Mouse (Mus musculus) kidney, postnatal 4 days (tissue): ENCODE data around the gene Atad5.
"Not testable (repeated sequence)": the region's sequence is repeated elsewhere in the genome, so short reads cannot be mapped to it uniquely, and the experiment has no call there.

Source experiments
- DNase-seq, 2 experiments: peaks; one replicate each; pipeline ENCODE4 v3.0.0; 2021; ENCODE audit warnings: mixed read lengths in 2 of 2

Gene Atad5

GRCm38 (mm10) chr11:80081786-80082319, 7.3 kb upstream of the Atad5 start:
- no peak for DNase-seq

GRCm38 (mm10) chr11:80085356-80086055, 3.7 kb upstream of the Atad5 start:
- DNase-seq: no peak

- peak; percentile 90 to 92 for DNase-seq
These were observed 2.4 kb upstream of the Atad5 start for GRCm38 (mm10) chr11:80086844-80087243.

- DNase-seq: no peak
These were observed 616 bp downstream of the Atad5 start for GRCm38 (mm10) chr11:80089817-80090214.

- no peak for DNase-seq
These were observed 1.5 kb downstream of the Atad5 start for GRCm38 (mm10) chr11:80090555-80091164.

GRCm38 (mm10) chr11:80098444-80099056, 9.3 kb downstream of the Atad5 start:
- DNase-seq: no peak

GRCm38 (mm10) chr11:80101298-80101697, 12.1 kb downstream of the Atad5 start:
- DNase-seq: no peak

GRCm38 (mm10) chr11:80104407-80104806, 15.2 kb downstream of the Atad5 start:
- DNase-seq: no peak

- peak; percentile 11 to 31 for DNase-seq
These were observed 27.2 kb downstream of the Atad5 start for GRCm38 (mm10) chr11:80116411-80116810.

GRCm38 (mm10) chr11:80132050-80132449, 42.9 kb downstream of the Atad5 start:
- DNase-seq: no peak

- DNase-seq: no peak
These were observed 45.5 kb downstream of the Atad5 start for GRCm38 (mm10) chr11:80134744-80135143.

GRCm38 (mm10) chr11:80135954-80136683, 46.9 kb downstream of the Atad5 start:
- DNase-seq: no peak

GRCm38 (mm10) chr11:80136786-80137185, 47.6 kb downstream of the Atad5 start:
- DNase-seq: no peak

- no peak for DNase-seq
These were observed 48.6 kb downstream of the Atad5 start for GRCm38 (mm10) chr11:80137773-80138172.

- DNase-seq: peak; percentile 87 to 91
These were observed 52.8 kb downstream of the Atad5 start, which contains the start of gene Tefm for GRCm38 (mm10) chr11:80141825-80142521. TSS of gene Tefm (minus strand) at chr11:80142175.

- no peak for DNase-seq
These were observed 53.7 kb downstream of the Atad5 start for GRCm38 (mm10) chr11:80142872-80143271.

- peak in 1 of 2 experiments; percentile 39 for DNase-seq
These were observed 56.6 kb downstream of the Atad5 start for GRCm38 (mm10) chr11:80145787-80146275.

GRCm38 (mm10) chr11:80147748-80148147, 58.5 kb downstream of the Atad5 start:
- peak in 1 of 2 experiments; percentile 23 for DNase-seq

GRCm38 (mm10) chr11:80148313-80148712, 59.1 kb downstream of the Atad5 start:
- peak; percentile 15 to 31 for DNase-seq

GRCm38 (mm10) chr11:80148974-80149373, 59.8 kb downstream of the Atad5 start:
- not testable (repeated sequence) for DNase-seq

- no peak for DNase-seq
These were observed 60.3 kb downstream of the Atad5 start for GRCm38 (mm10) chr11:80149412-80150023.

GRCm38 (mm10) chr11:80150566-80150965, 61.4 kb downstream of the Atad5 start:
- DNase-seq: no peak
